Mouse (Mus musculus) G1E (cell line): ENCODE measurements at regions not wholly inside any gene's neighbourhood (a gene's known extent, or its start where the extent isn't known, plus 50 kb on each side); places are given as distances from the start of the nearest gene placed in this dataset.

ENCODE experiments used
- ATAC-seq: 2 replicates; pipeline ENCODE4 v1.8.0; 2016; ENCODE audit warnings: mild to moderate bottlenecking; ENCODE audit not compliant: insufficient number of reproducible peaks, poor library complexity, low FRiP score, severe bottlenecking; ENCODE audit errors: extremely low read depth
- DNase-seq: peaks from one replicate; pipeline ENCODE4 v3.0.0; 2012; ENCODE audit warnings: low spot score
- H3K27me3 ChIP-seq: 2 replicates; pipeline ENCODE4 v1.6.1; 2012; ENCODE audit warnings: mild to moderate bottlenecking, low read length, inconsistent platforms; ENCODE audit not compliant: insufficient read depth
- H3K36me3 ChIP-seq: replicated peaks from 2 replicates; pipeline ENCODE3; 2012; ENCODE audit warnings: mild to moderate bottlenecking, inconsistent platforms
- H3K4me1 ChIP-seq: 2 replicates; pipeline ENCODE4 v1.6.1; 2012; ENCODE audit warnings: low read depth, low read length, inconsistent platforms, mixed read lengths; ENCODE audit not compliant: insufficient read depth
- H3K4me3 ChIP-seq: 2 replicates; pipeline ENCODE4 v1.5.1; 2012; ENCODE audit warnings: low read depth, mild to moderate bottlenecking, inconsistent platforms, low read length, moderate library complexity, mixed read lengths
- H3K9me3 ChIP-seq: replicated peaks from 2 replicates; pipeline ENCODE4 v1.6.1; 2012; ENCODE audit warnings: inconsistent platforms
- CTCF ChIP-seq: IDR thresholded peaks from 2 replicates; pipeline ENCODE4 v1.5.1; 2012; ENCODE audit warnings: low read depth, low read length, inconsistent platforms, mixed read lengths
- GATA1 ChIP-seq: IDR thresholded peaks from 2 replicates; pipeline ENCODE4 v1.6.1; 2012; ENCODE audit warnings: borderline replicate concordance, low read length, inconsistent platforms, mixed read lengths
- GATA2 ChIP-seq: IDR thresholded peaks from 2 replicates; pipeline ENCODE4 v1.6.1; 2012; ENCODE audit warnings: low read depth, low read length, inconsistent platforms, borderline replicate concordance
- POLR2AphosphoS5 ChIP-seq: IDR thresholded peaks from 2 replicates; pipeline ENCODE4 v1.6.1; 2012; ENCODE audit warnings: low read depth, low read length, inconsistent platforms; ENCODE audit not compliant: insufficient replicate concordance
- TAL1 ChIP-seq: conservative IDR thresholded peaks from 2 replicates; pipeline ENCODE4 v1.6.1; 2012; ENCODE audit warnings: low read depth, low read length, inconsistent platforms, mixed read lengths

- peaks cover 24% of the 10 kb centered on the region for H3K9me3 ChIP-seq
- H3K27me3 ChIP-seq: no peaks in the 10 kb centered on the region
- H3K36me3 ChIP-seq: no peaks in the 10 kb centered on the region
- no peaks in the 10 kb centered on the region for H3K4me1 ChIP-seq
- ATAC-seq (no peak), DNase-seq (no peak)
- H3K4me3 ChIP-seq: no peak overlapping the region
- no peak for TF ChIP-seq GATA2
- TF ChIP-seq POLR2AphosphoS5: no peak
- no peak for TF ChIP-seq GATA1
- no peak for TF ChIP-seq CTCF
- no peak for TF ChIP-seq TAL1
Observed at GRCm38 (mm10) chr2:133416990-133417581, 134.9 kb upstream of the Bmp2 start.

- TF ChIP-seq TAL1 (no peak), POLR2AphosphoS5 (no peak), GATA2 (no peak), CTCF (no peak), GATA1 (no peak)
- Histone ChIP-seq H3K36me3 (no peaks in the 10 kb centered on the region), H3K9me3 (peaks cover 29% of the 10 kb centered on the region), H3K27me3 (no peaks in the 10 kb centered on the region), H3K4me1 (no peaks in the 10 kb centered on the region), H3K4me3 (no peak overlapping the region)
- DNase-seq: no peak
- ATAC-seq: no peak
Observed at GRCm38 (mm10) chr2:133419686-133420303, 132.2 kb upstream of the Bmp2 start.

GRCm38 (mm10) chr2:133425538-133425937 is 126.4 kb upstream of the Bmp2 start:
- Histone ChIP-seq H3K36me3 (no peaks in the 10 kb centered on the region), H3K4me1 (no peaks in the 10 kb centered on the region), H3K4me3 (no peak overlapping the region), H3K27me3 (no peaks in the 10 kb centered on the region), H3K9me3 (peaks cover 34% of the 10 kb centered on the region)
- TF ChIP-seq CTCF: no peak
- TF ChIP-seq POLR2AphosphoS5: no peak
- no peak for TF ChIP-seq GATA2
- TF ChIP-seq TAL1: no peak
- TF ChIP-seq GATA1: no peak
- DNase-seq (no peak), ATAC-seq (no peak)

GRCm38 (mm10) chr2:133427039-133427438 is 124.9 kb upstream of the Bmp2 start:
- no peaks in the 10 kb centered on the region for H3K4me1 ChIP-seq
- no peaks in the 10 kb centered on the region for H3K36me3 ChIP-seq
- peaks cover 33% of the 10 kb centered on the region for H3K9me3 ChIP-seq
- H3K4me3 ChIP-seq: no peak overlapping the region
- ATAC-seq (no peak), DNase-seq (no peak)
- H3K27me3 ChIP-seq: no peaks in the 10 kb centered on the region
- TF ChIP-seq CTCF (no peak), TAL1 (no peak), GATA2 (no peak), POLR2AphosphoS5 (no peak), GATA1 (no peak)

GRCm38 (mm10) chr2:133429369-133430062 is 122.4 kb upstream of the Bmp2 start:
- H3K9me3 ChIP-seq: peaks cover 36% of the 10 kb centered on the region
- H3K4me3 ChIP-seq: no peak overlapping the region
- H3K36me3 ChIP-seq: no peaks in the 10 kb centered on the region
- no peaks in the 10 kb centered on the region for H3K4me1 ChIP-seq
- H3K27me3 ChIP-seq: no peaks in the 10 kb centered on the region
- no peak for DNase-seq
- ATAC-seq: no peak
- TF ChIP-seq TAL1 (no peak), POLR2AphosphoS5 (no peak)

- TF ChIP-seq GATA1 (no peak), GATA2 (no peak), POLR2AphosphoS5 (no peak), CTCF (no peak), TAL1 (no peak)
- DNase-seq (no peak), ATAC-seq (no peak)
- Histone ChIP-seq H3K27me3 (no peaks in the 10 kb centered on the region), H3K36me3 (no peaks in the 10 kb centered on the region), H3K9me3 (peaks cover 34% of the 10 kb centered on the region), H3K4me1 (no peaks in the 10 kb centered on the region), H3K4me3 (no peak overlapping the region)
Observed at GRCm38 (mm10) chr2:133430741-133431438, 121.1 kb upstream of the Bmp2 start.
